Mouse (Mus musculus): ENCODE measurements around the gene Adcy1.

DNA sequence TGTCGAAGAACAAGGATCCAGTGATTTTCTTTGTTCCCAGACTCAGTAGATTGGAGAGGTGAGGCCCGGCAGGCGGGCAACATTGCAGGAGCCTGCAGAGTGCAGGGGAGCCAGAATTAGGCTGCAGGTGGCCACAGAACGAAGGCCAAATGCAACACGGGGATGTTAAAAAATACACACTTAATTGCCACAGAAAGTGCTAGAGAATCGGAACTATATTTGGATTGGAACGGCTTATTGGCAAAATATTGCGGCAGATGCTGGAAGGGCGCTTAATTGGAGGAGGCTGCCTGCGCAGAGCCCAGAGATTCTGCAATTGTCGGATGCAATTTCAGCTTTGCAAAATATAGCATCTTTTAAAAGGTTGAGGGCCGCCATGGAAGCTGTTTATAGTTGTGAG lies 46.4 kb upstream of the Adcy1 start:
- TF ChIP-seq EP300 (IDR thresholded peaks at IDR 0.05; ENCODE audit: insufficient read depth, low read depth, low read length) = no peak
- TF ChIP-seq CTCF (IDR thresholded peaks at IDR 0.05) = no peak

All from heart, adult 2 months (tissue).